Mouse (Mus musculus) left cerebral cortex, postnatal 25 days (tissue): ENCODE data around the gene Carmil1. TPM values are rescaled to one million over a fixed set of nuclear protein-coding genes. Genes with fewer than 3 reads are reported as not detected.

Source experiments
- DNase-seq, 2 experiments: peaks; one replicate each; pipeline ENCODE4 v3.0.0; 2022; ENCODE audit warnings: low spot score in 2 of 2, mixed read lengths in 1 of 2
- intact Hi-C: fragments of 180-260 bp; cut with DNase I; formaldehyde crosslinking; loops from one replicate; pipeline ENCODE4 v1.15.1; 2025
- total RNA-seq, 2 experiments: library from RNA; stranded (reverse); gene quantifications; 2 replicates each; pipeline ENCODE4 v1.2.3; 2021

Carmil1 gene
- total RNA-seq, 2 experiments from 2014 or later, result 27.4 to 37.2 TPM

- no peak for DNase-seq
- intact Hi-C loops, result no loop called here
Observed at GRCm38 (mm10) chr13:23998826-23999225, 281.8 kb downstream of the Carmil1 start.

- intact Hi-C loops, result no loop called here
- DNase-seq, result no peak
Observed at GRCm38 (mm10) chr13:23994756-23995155, 285.8 kb downstream of the Carmil1 start.

GRCm38 (mm10) chr13:23994024-23994423 is 286.6 kb downstream of the Carmil1 start:
- intact Hi-C loops, result no loop called here

GRCm38 (mm10) chr13:23990928-23991327 is 289.7 kb downstream of the Carmil1 start, which contains the start of gene Scgn:
Gene Scgn, minus strand, starts transcription at chr13:23991214.
- intact Hi-C loops, result no loop called here
- DNase-seq, result peak in 1 of 2 experiments; percentile 27

More at GRCm38 (mm10) chr13:23994024-23994423, 286.6 kb downstream of the Carmil1 start:
- DNase-seq, result no peak

- DNase-seq, result no peak
- intact Hi-C loops, result no loop called here
Observed at GRCm38 (mm10) chr13:23990451-23990850, 290.1 kb downstream of the Carmil1 start.

- DNase-seq, result no peak
- intact Hi-C loops, result no loop called here
Observed at GRCm38 (mm10) chr13:23985130-23985529, 295.5 kb downstream of the Carmil1 start.

GRCm38 (mm10) chr13:23972271-23972670 is 308.3 kb downstream of the Carmil1 start:
- intact Hi-C loops, result no loop called here
- no peak for DNase-seq

- DNase-seq, result peak in 1 of 2 experiments; percentile 32
- intact Hi-C loops, result no loop called here
Observed at GRCm38 (mm10) chr13:23971870-23972269, 308.7 kb downstream of the Carmil1 start.

GRCm38 (mm10) chr13:23964909-23965308 is 315.7 kb downstream of the Carmil1 start:
- DNase-seq, result peak in 1 of 2 experiments; percentile 35
- intact Hi-C loops, result loop anchor here (5.0 kb wide), 1 partner anchor 108 kb away; no protein-coding TSS in a partner anchor

Other genes with a start within 250 kb of the Carmil1 start
- under 1 TPM; 0.62 to 0.71 TPM for gene Cmah, start 46.6 kb upstream of the Carmil1 start, total RNA-seq